Mouse (Mus musculus) neural tube, embryonic 15.5 days (tissue): ENCODE measurements around the gene 4933428G20Rik. TPM values are rescaled to one million over a fixed set of nuclear protein-coding genes. Genes with fewer than 3 reads are reported as not detected.

Source experiments
- ATAC-seq: fragments of 200-750 bp; cut with Nextera tagmentation; 2 replicates; pipeline ENCODE4 v1.8.0; 2017; ENCODE audit warnings: mild to moderate bottlenecking, moderate TSS enrichment, moderate library complexity; ENCODE audit not compliant: low FRiP score
- H3K27ac ChIP-seq: fragments of 300-500 bp; sonication (generic); replicated peaks from 2 replicates; pipeline ENCODE4 v1.5.1; 2015; ENCODE audit warnings: mild to moderate bottlenecking, inconsistent platforms
- H3K27me3 ChIP-seq: fragments of 300-500 bp; sonication (generic); replicated peaks from 2 replicates; pipeline ENCODE4 v1.6.1; 2015; ENCODE audit warnings: inconsistent platforms
- H3K36me3 ChIP-seq: fragments of 300-500 bp; sonication (generic); 2 replicates; pipeline ENCODE4 v1.6.1; 2015; ENCODE audit warnings: inconsistent platforms
- H3K4me1 ChIP-seq: fragments of 300-500 bp; sonication (generic); 2 replicates; pipeline ENCODE4 v1.6.1; 2015; ENCODE audit warnings: inconsistent platforms
- H3K4me2 ChIP-seq: fragments of 300-500 bp; sonication (generic); 2 replicates; pipeline ENCODE4 v1.6.1; 2015; ENCODE audit warnings: inconsistent platforms, mild to moderate bottlenecking, moderate library complexity
- H3K4me3 ChIP-seq: fragments of 300-500 bp; sonication (generic); replicated peaks from 2 replicates; pipeline ENCODE4 v1.5.1; 2015; ENCODE audit warnings: mild to moderate bottlenecking, inconsistent platforms
- H3K9ac ChIP-seq: fragments of 300-500 bp; sonication (generic); replicated peaks from 2 replicates; pipeline ENCODE4 v1.6.1; 2015; ENCODE audit warnings: mild to moderate bottlenecking, inconsistent platforms
- H3K9me3 ChIP-seq: fragments of 300-500 bp; sonication (generic); replicated peaks from 2 replicates; pipeline ENCODE4 v1.6.1; 2016; ENCODE audit warnings: inconsistent platforms
- WGBS: fragments of 180-500 bp; shearing (Covaris S2); methylation state at CpG from one replicate; pipeline ENCODE4 v1.1.7; 2015; ENCODE audit warnings: mixed read lengths; 5-methylcytosine and 5-hydroxymethylcytosine counted together
- polyA plus RNA-seq: library from polyadenylated mRNA; unstranded; fragments of >200 nt; fragmentation: Nextera tagmentation; extraction: Ambion mirVana; gene quantifications from 2 replicates; pipeline ENCODE4 v1.2.1, GENCODE M21; 2015

4933428G20Rik gene
- polyA plus RNA-seq: 1.2 and 1.4 TPM in 2 replicates

DNA sequence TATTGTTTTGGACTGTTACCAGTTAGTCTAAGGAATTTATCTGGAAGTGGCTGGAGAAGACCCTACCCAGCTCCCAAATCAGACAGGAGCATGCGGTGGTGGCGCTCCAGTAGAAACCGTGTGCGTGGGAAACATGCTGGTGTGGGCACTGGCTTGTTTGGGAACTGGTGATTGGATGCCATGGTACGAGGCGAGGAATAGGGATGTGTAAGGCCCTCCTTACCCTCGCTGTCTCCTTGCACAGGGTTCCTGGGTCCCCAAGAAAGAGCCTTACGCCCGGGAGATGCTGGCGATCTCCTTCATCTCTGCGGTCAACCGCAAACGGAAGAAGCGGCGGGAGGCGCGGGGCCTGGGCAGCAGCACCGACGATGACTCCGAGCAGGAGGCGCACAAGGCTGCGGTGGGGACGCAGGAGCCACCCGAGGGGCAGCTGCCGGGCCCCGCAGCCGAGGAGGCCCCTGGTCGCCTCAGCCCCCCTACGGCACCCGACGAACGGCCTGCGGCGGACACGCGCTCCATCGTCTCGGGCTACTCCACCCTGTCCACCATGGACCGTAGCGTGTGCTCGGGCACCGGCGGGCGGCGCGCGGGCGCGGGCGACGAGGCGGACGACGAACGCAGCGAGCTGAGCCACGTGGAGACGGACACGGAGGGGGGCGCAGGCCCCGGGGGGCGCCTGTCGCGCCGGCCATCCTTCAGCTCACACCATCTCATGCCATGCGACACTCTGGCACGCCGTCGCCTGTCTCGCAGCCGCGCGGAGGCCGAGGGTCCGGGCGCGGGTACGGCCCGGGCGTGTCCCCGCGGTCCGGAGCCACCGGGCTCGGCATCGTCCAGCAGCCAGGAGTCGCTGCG lies at the start of gene 4933428G20Rik:
Gene 4933428G20Rik (minus strand): TSS at position 476 of the 855 bp plus-strand sequence.
- H3K36me3 ChIP-seq: peaks cover 20% of the 10 kb centered on the region
- H3K4me3 ChIP-seq: peak within 1 kb of the TSS; percentile 30
- peaks cover 60% of the 10 kb centered on the region for H3K27me3 ChIP-seq
- peak within 1 kb of the TSS; percentile 57 for H3K4me2 ChIP-seq
- peak; percentile 36 for ATAC-seq
- peak within 1 kb of the TSS; percentile 23 for H3K9ac ChIP-seq
- 12% methylated on average over 68 of the region's 88 CpGs for WGBS
- H3K27ac ChIP-seq: no peak within 1 kb of the TSS
- no peaks in the 10 kb centered on the region for H3K9me3 ChIP-seq
- H3K4me1 ChIP-seq: peaks cover 14% of the 10 kb centered on the region

DNA sequence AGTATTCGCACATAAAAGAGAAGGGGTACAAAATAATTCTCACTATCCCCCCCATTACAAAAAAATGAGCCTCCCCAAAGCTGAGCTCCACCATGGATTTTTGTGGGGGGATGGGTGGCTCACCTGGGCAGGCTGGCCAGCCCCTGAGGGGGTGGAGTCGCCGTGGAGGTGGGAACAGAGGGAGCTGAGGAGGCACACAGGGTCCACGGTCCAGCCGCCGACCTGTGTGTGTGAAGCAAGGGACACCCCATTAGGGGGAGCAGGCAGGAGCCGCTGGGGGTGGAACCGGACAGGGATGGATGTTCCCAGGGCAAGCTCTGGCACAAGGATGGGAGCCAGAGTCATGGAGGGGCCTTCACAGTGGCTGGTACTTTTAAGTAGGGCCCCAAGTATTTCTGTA lies 48.6 kb upstream of the 4933428G20Rik start:
- 57% methylated on average over 8 of the region's 8 CpGs for WGBS
- Histone ChIP-seq H3K4me1 (peaks cover 33% of the 10 kb centered on the region), H3K27ac (no peak overlapping the region), H3K36me3 (no peaks in the 10 kb centered on the region; the same call in 1 of the 2 replicates), H3K9ac (no peak overlapping the region), H3K27me3 (peaks cover 62% of the 10 kb centered on the region), H3K9me3 (no peaks in the 10 kb centered on the region), H3K4me3 (no peak overlapping the region), H3K4me2 (no peak overlapping the region)
- ATAC-seq: no peak

GRCm38 (mm10) chr11:97547957-97548706 lies 48.0 kb upstream of the 4933428G20Rik start:
- no peak overlapping the region for H3K9ac ChIP-seq
- no peak overlapping the region for H3K27ac ChIP-seq
- WGBS: 78% methylated on average over 12 of the region's 12 CpGs
- peaks cover 39% of the 10 kb centered on the region for H3K4me1 ChIP-seq
- H3K36me3 ChIP-seq: no peaks in the 10 kb centered on the region; the same call in 1 of the 2 replicates
- no peak overlapping the region for H3K4me2 ChIP-seq
- no peaks in the 10 kb centered on the region for H3K9me3 ChIP-seq
- H3K27me3 ChIP-seq: peaks cover 62% of the 10 kb centered on the region
- ATAC-seq: no peak
- H3K4me3 ChIP-seq: no peak overlapping the region

- Histone ChIP-seq H3K4me1 (peaks cover 48% of the 10 kb centered on the region), H3K9ac (peak overlapping the region; percentile 58), H3K4me2 (peak overlapping the region; percentile 95), H3K27ac (no peak overlapping the region), H3K27me3 (peaks cover 62% of the 10 kb centered on the region), H3K4me3 (peak overlapping the region; percentile 51), H3K9me3 (no peaks in the 10 kb centered on the region), H3K36me3 (peaks cover 4% of the 10 kb centered on the region; the same call in 1 of the 2 replicates)
- under 1% methylated on average over 52 of the region's 73 CpGs for WGBS
- peak; percentile 48 for ATAC-seq
These were observed 46.8 kb upstream of the 4933428G20Rik start for GRCm38 (mm10) chr11:97546804-97547411.

GRCm38 (mm10) chr11:97545808-97546560 lies 45.8 kb upstream of the 4933428G20Rik start:
- Histone ChIP-seq H3K36me3 (peaks cover 4% of the 10 kb centered on the region; the same call in 1 of the 2 replicates), H3K4me3 (peak overlapping the region; percentile 51), H3K4me1 (peaks cover 47% of the 10 kb centered on the region), H3K9ac (peak overlapping the region; percentile 58), H3K27me3 (peaks cover 57% of the 10 kb centered on the region), H3K27ac (no peak overlapping the region), H3K9me3 (no peaks in the 10 kb centered on the region), H3K4me2 (peak overlapping the region; percentile 95)
- WGBS: 7% methylated on average over 26 of the region's 26 CpGs
- 0 out of 2 replicates have a peak, but pooled peaks have one; percentile 15 for ATAC-seq

- peaks cover 36% of the 10 kb centered on the region for H3K27me3 ChIP-seq
- no peak overlapping the region for H3K4me3 ChIP-seq
- H3K9ac ChIP-seq: no peak overlapping the region
- peak overlapping the region; percentile 46 for H3K27ac ChIP-seq
- H3K36me3 ChIP-seq: peaks cover 4% of the 10 kb centered on the region; the same call in 1 of the 2 replicates
- no peaks in the 10 kb centered on the region for H3K9me3 ChIP-seq
- H3K4me1 ChIP-seq: peaks cover 56% of the 10 kb centered on the region
- ATAC-seq: no peak
- WGBS: 73% methylated on average over 9 of the region's 9 CpGs
- H3K4me2 ChIP-seq: no peak overlapping the region
These were observed 43.7 kb upstream of the 4933428G20Rik start for GRCm38 (mm10) chr11:97543883-97544282.

GRCm38 (mm10) chr11:97543181-97543733 lies 43.1 kb upstream of the 4933428G20Rik start:
- H3K27ac ChIP-seq: peak overlapping the region; percentile 46
- no peak overlapping the region for H3K4me3 ChIP-seq
- H3K4me1 ChIP-seq: peaks cover 56% of the 10 kb centered on the region
- peaks cover 30% of the 10 kb centered on the region for H3K27me3 ChIP-seq
- H3K9me3 ChIP-seq: no peaks in the 10 kb centered on the region
- H3K9ac ChIP-seq: no peak overlapping the region; the same call in 1 of the 2 replicates
- H3K36me3 ChIP-seq: peaks cover 4% of the 10 kb centered on the region; the same call in 1 of the 2 replicates
- no peak overlapping the region for H3K4me2 ChIP-seq
- ATAC-seq: 0 out of 2 replicates have a peak, but pooled peaks have one; percentile 6
- 47% methylated on average over 12 of the region's 12 CpGs for WGBS

- peaks cover 28% of the 10 kb centered on the region for H3K27me3 ChIP-seq
- no peak overlapping the region for H3K4me3 ChIP-seq
- ATAC-seq: no peak
- 76% methylated on average over 22 of the region's 22 CpGs for WGBS
- peaks cover 57% of the 10 kb centered on the region for H3K4me1 ChIP-seq
- peaks cover 4% of the 10 kb centered on the region; the same call in 1 of the 2 replicates for H3K36me3 ChIP-seq
- no peaks in the 10 kb centered on the region for H3K9me3 ChIP-seq
- H3K27ac ChIP-seq: 0 out of 2 replicates have a peak overlapping the region, but pooled peaks have one; percentile 46
- H3K9ac ChIP-seq: no peak overlapping the region
- H3K4me2 ChIP-seq: no peak overlapping the region
These were observed 42.3 kb upstream of the 4933428G20Rik start for GRCm38 (mm10) chr11:97542171-97543150.

GRCm38 (mm10) chr11:97540604-97541003 lies 40.5 kb upstream of the 4933428G20Rik start:
- no peak overlapping the region for H3K4me2 ChIP-seq
- H3K27ac ChIP-seq: no peak overlapping the region
- H3K9me3 ChIP-seq: no peaks in the 10 kb centered on the region
- peaks cover 7% of the 10 kb centered on the region; the same call in 1 of the 2 replicates for H3K36me3 ChIP-seq
- H3K4me1 ChIP-seq: peaks cover 55% of the 10 kb centered on the region
- no peak overlapping the region for H3K4me3 ChIP-seq
- H3K27me3 ChIP-seq: peaks cover 37% of the 10 kb centered on the region
- WGBS: 59% methylated on average over 3 of the region's 3 CpGs
- ATAC-seq: no peak
- H3K9ac ChIP-seq: no peak overlapping the region
